Mouse (Mus musculus): ENCODE data around the gene Cdyl2. TPM values are rescaled to one million over a fixed set of nuclear protein-coding genes. Genes with fewer than 3 reads are reported as not detected.

Cdyl2 gene
- polyA plus RNA-seq, 1 experiment = 3.2 TPM

- no peak for DNase-seq (ENCODE audit: low read depth)
- TF ChIP-seq POLR2A (IDR thresholded peaks at IDR 0.05; ENCODE audit: borderline replicate concordance, extremely low read depth, insufficient read depth, insufficient read length, poor library complexity, severe bottlenecking) = no peak
- TF ChIP-seq CTCF (IDR thresholded peaks at IDR 0.05; ENCODE audit: borderline replicate concordance, extremely low read depth, insufficient read depth, insufficient read length) = no peak
These were observed 96.8 kb downstream of the Cdyl2 start for GRCm38 (mm10) chr8:116635972-116636371.

DNA sequence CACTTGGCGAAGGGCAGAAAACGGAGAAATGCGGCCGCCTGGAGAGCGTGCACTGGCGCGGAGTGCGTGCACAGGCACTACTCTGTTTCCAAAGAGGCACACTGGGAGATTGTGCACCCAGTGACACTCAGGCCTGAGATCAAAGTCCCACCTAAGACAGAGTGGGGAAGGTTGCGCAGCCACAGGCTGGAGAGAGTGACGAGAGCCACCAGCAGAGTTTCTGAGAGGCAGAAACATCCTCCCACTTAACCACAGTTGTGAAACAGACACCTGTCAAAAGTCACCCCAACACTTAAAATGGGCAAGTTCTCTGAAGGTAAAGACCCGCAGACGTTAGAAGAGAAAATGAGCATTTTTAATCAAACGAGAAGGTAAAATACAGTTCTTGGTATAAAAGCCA, 97.5 kb downstream of the Cdyl2 start:
- TF ChIP-seq POLR2A (IDR thresholded peaks at IDR 0.05; ENCODE audit: borderline replicate concordance, extremely low read depth, insufficient read depth, insufficient read length, poor library complexity, severe bottlenecking) (no peak), CTCF (IDR thresholded peaks at IDR 0.05; ENCODE audit: borderline replicate concordance, extremely low read depth, insufficient read depth, insufficient read length) (no peak)
- no peak for DNase-seq (ENCODE audit: low read depth)

- TF ChIP-seq CTCF (IDR thresholded peaks at IDR 0.05; ENCODE audit: borderline replicate concordance, extremely low read depth, insufficient read depth, insufficient read length) = no peak
- TF ChIP-seq POLR2A (IDR thresholded peaks at IDR 0.05; ENCODE audit: borderline replicate concordance, extremely low read depth, insufficient read depth, insufficient read length, poor library complexity, severe bottlenecking) = no peak
- no peak for DNase-seq (ENCODE audit: low read depth)
These were observed 98.4 kb downstream of the Cdyl2 start for GRCm38 (mm10) chr8:116634436-116634835.

- no peak for TF ChIP-seq POLR2A (IDR thresholded peaks at IDR 0.05; ENCODE audit: borderline replicate concordance, extremely low read depth, insufficient read depth, insufficient read length, poor library complexity, severe bottlenecking)
- TF ChIP-seq CTCF (IDR thresholded peaks at IDR 0.05; ENCODE audit: borderline replicate concordance, extremely low read depth, insufficient read depth, insufficient read length) = no peak
- no peak for DNase-seq (ENCODE audit: low read depth)
These were observed 99.2 kb downstream of the Cdyl2 start for GRCm38 (mm10) chr8:116633470-116634150.

DNA sequence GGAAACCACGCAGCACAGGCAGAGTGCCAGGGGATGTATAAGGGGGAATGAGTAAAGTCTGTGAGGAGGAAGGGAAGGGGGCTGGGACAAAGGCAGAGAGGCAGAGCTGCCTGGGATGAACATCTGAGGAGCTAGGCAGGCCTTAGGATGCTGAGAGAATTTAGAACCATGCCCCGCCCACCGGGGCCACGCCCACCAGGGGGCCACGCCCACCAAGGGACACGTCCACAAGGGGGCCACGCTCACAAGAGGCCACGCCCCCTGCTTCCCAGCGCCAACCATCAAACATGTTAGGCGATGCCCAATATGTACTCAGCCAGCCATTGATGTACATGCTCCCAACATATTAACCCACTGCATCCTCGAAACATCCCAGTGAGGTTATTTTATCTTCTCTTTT, 102.7 kb downstream of the Cdyl2 start:
- TF ChIP-seq CTCF (IDR thresholded peaks at IDR 0.05; ENCODE audit: borderline replicate concordance, extremely low read depth, insufficient read depth, insufficient read length) = no peak

DNA sequence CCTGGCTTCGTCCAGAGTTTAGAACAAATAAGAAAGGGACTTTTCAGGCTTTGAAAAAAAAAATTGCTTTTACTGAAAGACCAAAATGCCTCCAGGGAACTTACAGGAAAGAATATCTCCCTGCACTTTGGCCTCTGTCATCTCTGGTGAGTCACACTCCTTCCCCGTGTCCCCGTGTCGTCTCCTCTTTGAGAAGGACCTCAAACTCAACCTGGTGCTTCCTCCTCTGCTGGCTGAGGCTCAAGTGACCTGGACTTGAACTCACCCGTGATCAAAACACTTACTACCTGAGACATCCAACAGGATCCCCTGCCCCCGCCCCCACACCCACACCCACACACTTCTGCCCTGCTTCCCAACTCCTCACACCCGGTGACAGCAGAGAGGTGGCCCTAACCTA, 103.8 kb downstream of the Cdyl2 start:
- no peak for DNase-seq (ENCODE audit: low read depth)
- TF ChIP-seq POLR2A (IDR thresholded peaks at IDR 0.05; ENCODE audit: borderline replicate concordance, extremely low read depth, insufficient read depth, insufficient read length, poor library complexity, severe bottlenecking) (no peak), CTCF (IDR thresholded peaks at IDR 0.05; ENCODE audit: borderline replicate concordance, extremely low read depth, insufficient read depth, insufficient read length) (no peak)

More for the DNA sequence above, 102.7 kb downstream of the Cdyl2 start:
- no peak for DNase-seq (ENCODE audit: low read depth)

GRCm38 (mm10) chr8:116627854-116628479, 104.8 kb downstream of the Cdyl2 start:
- no peak for TF ChIP-seq CTCF (IDR thresholded peaks at IDR 0.05; ENCODE audit: borderline replicate concordance, extremely low read depth, insufficient read depth, insufficient read length)
- TF ChIP-seq POLR2A (IDR thresholded peaks at IDR 0.05; ENCODE audit: borderline replicate concordance, extremely low read depth, insufficient read depth, insufficient read length, poor library complexity, severe bottlenecking) = no peak
- no peak for DNase-seq (ENCODE audit: low read depth)

DNA sequence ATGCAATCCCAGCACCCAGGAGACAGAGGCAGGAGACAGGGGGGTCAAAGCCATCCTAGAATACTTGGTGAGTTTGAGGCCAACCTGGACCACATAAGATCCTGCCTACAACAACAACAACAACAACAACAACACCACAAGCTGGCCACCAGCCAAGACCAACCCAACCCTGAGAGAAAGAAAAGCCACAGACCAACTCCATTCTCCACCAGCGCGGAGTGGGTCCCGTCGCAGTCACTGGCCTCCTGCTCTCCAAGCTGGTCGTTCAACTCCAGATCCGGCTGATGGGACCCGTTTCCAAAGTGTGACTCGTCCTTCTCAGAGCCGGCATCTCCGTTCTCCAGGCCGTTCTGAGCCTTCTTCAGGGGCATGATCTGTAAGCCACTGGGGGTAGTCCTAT, 109.2 kb downstream of the Cdyl2 start:
- no peak for DNase-seq (ENCODE audit: low read depth)
- TF ChIP-seq POLR2A (IDR thresholded peaks at IDR 0.05; ENCODE audit: borderline replicate concordance, extremely low read depth, insufficient read depth, insufficient read length, poor library complexity, severe bottlenecking) = no peak
- no peak for TF ChIP-seq CTCF (IDR thresholded peaks at IDR 0.05; ENCODE audit: borderline replicate concordance, extremely low read depth, insufficient read depth, insufficient read length)

DNA sequence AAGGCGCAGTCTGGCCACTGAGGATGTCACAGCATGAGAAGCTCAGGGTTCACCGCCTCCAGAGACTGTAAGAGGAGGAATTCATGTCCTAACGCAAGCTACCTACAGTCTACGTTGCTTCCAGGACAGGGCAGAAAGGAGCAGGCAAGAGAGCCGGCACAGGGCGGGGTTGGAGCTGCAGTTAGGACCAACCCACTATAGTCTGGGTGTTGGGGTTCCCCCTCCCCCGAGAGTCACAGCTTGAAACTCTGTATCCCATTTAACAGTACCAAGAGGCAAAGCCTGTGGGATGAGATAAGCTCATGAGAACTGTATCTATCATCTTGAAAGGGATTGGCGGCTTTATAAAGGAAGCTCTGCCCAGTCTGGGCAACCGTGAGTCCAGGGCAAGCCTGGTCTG, 110.5 kb downstream of the Cdyl2 start:
- DNase-seq (ENCODE audit: low read depth) = no peak
- no peak for TF ChIP-seq POLR2A (IDR thresholded peaks at IDR 0.05; ENCODE audit: borderline replicate concordance, extremely low read depth, insufficient read depth, insufficient read length, poor library complexity, severe bottlenecking)
- TF ChIP-seq CTCF (IDR thresholded peaks at IDR 0.05; ENCODE audit: borderline replicate concordance, extremely low read depth, insufficient read depth, insufficient read length) = no peak

DNA sequence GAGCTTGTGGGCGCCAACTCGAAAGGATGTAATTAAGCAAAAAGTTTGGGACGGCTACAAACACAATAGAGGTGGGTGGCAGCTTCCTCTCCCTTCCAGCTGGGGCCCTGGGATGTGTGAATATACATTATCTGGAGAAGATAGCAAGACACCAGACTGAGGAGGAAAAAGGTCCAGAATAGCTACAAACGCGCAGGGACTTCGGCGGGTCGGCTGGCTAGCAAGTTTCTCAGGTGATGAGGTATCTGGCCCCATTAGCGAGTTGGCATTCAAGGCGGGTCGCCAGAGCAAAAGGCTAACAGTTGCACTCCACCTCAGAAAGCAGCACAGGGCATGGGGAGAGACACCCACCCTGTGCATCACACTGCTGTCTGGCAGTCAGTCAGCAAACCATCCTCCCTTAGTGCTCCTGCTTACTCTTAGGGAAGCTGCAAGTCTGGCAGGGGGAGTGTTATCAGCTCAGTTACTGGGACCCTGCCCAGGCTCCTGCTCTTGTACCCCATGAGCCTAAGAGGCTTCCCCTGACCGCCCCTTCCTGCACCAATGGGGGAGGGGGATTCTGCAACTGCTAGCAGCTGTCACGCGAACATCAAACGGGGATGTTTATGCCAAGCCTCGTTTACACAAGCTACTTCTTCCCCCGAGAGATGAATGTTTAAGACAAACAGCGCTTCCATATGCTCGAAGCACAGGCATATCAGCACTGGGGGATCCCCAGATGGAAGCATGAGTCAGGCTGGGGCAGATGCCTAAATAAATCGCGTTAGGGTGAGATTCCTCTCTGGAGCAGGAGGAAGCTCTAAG, 111.4 kb downstream of the Cdyl2 start:
- peak; percentile 89 for DNase-seq (ENCODE audit: low read depth)
- no peak for TF ChIP-seq POLR2A (IDR thresholded peaks at IDR 0.05; ENCODE audit: borderline replicate concordance, extremely low read depth, insufficient read depth, insufficient read length, poor library complexity, severe bottlenecking)
- no peak for TF ChIP-seq CTCF (IDR thresholded peaks at IDR 0.05; ENCODE audit: borderline replicate concordance, extremely low read depth, insufficient read depth, insufficient read length)

DNA sequence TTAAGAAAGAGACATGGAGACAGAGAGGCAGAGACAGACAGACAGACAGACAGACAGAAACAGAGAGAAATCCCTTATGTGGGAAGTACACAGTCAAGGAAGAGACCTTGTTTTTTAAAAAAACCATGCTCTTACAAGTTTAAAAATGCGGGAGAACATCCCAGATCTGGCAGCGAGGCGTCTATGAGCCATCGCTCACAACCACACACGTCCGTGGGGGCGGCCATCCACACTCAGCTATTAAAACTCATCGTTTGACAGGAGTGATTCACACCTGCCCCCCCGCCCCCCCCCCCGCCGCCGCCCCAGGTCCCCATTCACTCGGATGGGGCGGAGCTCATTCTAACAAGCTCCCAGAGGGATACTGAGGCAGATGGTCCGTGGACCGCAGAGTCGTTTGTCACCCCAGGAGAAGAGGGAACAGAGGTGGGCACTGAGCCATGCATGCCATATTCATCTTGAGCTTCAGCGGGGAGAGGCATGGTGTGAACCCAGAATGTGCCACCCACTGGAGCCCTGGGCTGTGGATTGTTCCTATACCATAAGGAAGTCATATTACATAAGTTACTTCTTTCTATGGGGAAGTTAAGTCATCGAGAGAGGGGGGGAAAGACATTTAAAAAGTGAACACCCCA, 113.0 kb downstream of the Cdyl2 start:
- DNase-seq (ENCODE audit: low read depth) = peak; percentile 69
- TF ChIP-seq CTCF (IDR thresholded peaks at IDR 0.05; ENCODE audit: borderline replicate concordance, extremely low read depth, insufficient read depth, insufficient read length) (no peak), POLR2A (IDR thresholded peaks at IDR 0.05; ENCODE audit: borderline replicate concordance, extremely low read depth, insufficient read depth, insufficient read length, poor library complexity, severe bottlenecking) (no peak)

Data from brain, embryonic 14.5 days (tissue).